Mouse (Mus musculus): Measurements from ENCODE around the gene Mov10. TPM values are rescaled to one million over a fixed set of nuclear protein-coding genes. Genes with fewer than 3 reads are reported as not detected.
"Not testable (repeated sequence)": the region's sequence is repeated elsewhere in the genome, so short reads cannot be mapped to it uniquely, and the experiment has no call there.

Gene Mov10
- polyA plus RNA-seq, 1 experiment from 2014 or later = 18.5 TPM

DNA sequence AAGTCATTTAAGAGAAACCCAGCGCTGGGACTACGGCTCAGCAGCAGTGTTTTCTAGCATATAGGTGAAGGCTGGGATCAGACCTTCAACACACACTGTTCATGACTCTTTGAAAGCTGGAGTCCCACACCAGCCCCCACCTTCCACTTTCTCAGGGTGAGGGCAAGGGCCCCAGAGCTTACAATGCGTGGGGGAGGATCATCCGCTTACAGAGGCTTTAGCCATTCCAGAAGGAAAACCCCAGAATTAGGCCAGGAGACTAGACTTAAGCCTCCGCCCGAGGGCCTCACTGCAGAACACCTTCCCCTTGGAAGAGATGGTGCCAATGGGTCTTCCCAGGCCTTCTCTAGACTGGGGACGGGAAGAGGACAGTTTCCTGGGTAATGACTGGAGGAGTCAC, 45.1 kb downstream of the Mov10 start:
- H3K27me3 ChIP-seq (replicated peaks) = peaks cover 32% of the 10 kb centered on the region
- ATAC-seq (ENCODE audit: low FRiP score, low read depth) = no peak

DNA sequence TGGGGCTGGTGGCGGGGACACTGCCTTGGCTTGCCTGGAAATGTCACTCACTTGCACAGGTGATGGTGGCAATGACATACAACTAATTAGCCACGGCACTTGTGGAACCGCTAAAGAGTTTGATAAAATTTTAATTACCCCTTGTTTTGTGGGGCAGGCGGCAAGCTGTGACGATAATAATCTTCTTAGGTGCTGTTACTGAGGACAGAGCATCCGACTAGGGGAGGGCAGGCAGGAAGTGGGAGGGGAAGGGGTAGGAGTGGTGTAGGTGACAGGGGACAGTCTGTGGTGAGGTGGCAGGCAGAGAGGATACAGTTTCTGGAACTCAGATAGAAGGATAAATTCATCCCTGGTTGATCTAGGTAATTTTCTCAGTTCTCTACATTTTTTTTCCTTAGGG, 46.9 kb downstream of the Mov10 start:
- H3K9ac ChIP-seq = no peak overlapping the region
- H3K27ac ChIP-seq = no peak overlapping the region
- peaks cover 14% of the 10 kb centered on the region for H3K27me3 ChIP-seq (replicated peaks)
- no peak overlapping the region for H3K4me2 ChIP-seq (replicated peaks)
- H3K4me3 ChIP-seq = no peak overlapping the region
- no peaks in the 10 kb centered on the region for H3K9me3 ChIP-seq
- WGBS = 64% methylated on average over 6 of the region's 6 CpGs
- H3K4me1 ChIP-seq = no peaks in the 10 kb centered on the region
- H3K36me3 ChIP-seq = no peaks in the 10 kb centered on the region
- ATAC-seq (ENCODE audit: low FRiP score, low read depth) = no peak

More for the DNA sequence above, 45.1 kb downstream of the Mov10 start:
- Histone ChIP-seq H3K4me2 (replicated peaks) (no peak overlapping the region), H3K27ac (no peak overlapping the region), H3K4me3 (no peak overlapping the region), H3K4me1 (peaks cover 8% of the 10 kb centered on the region; the same call in 1 of the 2 replicates), H3K36me3 (no peaks in the 10 kb centered on the region), H3K9me3 (no peaks in the 10 kb centered on the region), H3K9ac (no peak overlapping the region)
- 82% methylated on average over 7 of the region's 7 CpGs for WGBS

DNA sequence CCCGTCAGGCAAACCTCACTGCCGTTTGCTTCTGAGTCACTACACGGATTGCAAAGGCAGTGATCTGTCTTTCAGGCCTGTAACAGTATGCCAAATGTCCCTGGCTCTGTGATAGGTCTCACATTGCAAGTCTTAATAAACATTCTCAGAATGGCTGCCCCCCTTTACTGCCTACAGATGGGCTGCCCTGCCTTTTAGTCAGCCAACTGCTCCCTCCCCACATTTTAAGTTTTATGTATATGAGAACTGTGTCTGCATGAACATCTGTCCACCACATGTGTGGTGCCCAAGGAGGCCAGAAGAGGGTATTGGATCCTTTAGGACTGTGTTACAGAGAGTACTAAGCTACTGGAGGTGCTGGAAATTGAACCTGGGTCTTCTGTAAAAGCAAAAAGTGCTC, 47.4 kb downstream of the Mov10 start:
- Histone ChIP-seq H3K4me1 (no peaks in the 10 kb centered on the region), H3K36me3 (no peaks in the 10 kb centered on the region), H3K4me3 (no peak overlapping the region), H3K9me3 (no peaks in the 10 kb centered on the region), H3K27ac (no peak overlapping the region), H3K9ac (no peak overlapping the region), H3K4me2 (replicated peaks) (no peak overlapping the region), H3K27me3 (replicated peaks) (peaks cover 9% of the 10 kb centered on the region)
- ATAC-seq (ENCODE audit: low FRiP score, low read depth) = no peak
- 79% methylated on average over 3 of the region's 3 CpGs for WGBS

DNA sequence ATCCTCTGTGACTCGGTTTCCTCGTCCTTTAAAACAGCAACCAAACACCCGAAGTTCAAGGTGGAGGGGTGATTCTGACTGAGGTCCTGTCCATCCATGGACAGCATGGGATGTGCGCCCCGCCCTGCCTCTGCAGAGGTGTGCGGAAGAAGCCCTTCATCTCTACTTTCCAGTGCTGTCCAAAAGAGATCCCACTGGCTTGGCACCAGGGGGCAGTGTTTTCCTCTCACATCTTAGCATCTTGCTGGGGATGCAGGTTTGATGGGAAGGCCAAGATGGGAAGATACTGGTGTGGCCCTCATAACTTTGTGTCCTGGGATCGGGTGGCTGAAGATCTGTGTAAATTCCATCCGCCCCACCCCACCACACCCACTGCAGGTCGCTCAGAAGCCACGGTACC, 48.3 kb downstream of the Mov10 start:
- Histone ChIP-seq H3K27me3 (replicated peaks) (0 out of 2 replicates have a peak, but pooled peaks cover 5% of the 10 kb centered on the region), H3K9me3 (no peaks in the 10 kb centered on the region), H3K9ac (no peak overlapping the region), H3K4me1 (no peaks in the 10 kb centered on the region), H3K36me3 (no peaks in the 10 kb centered on the region), H3K4me3 (no peak overlapping the region), H3K27ac (no peak overlapping the region), H3K4me2 (replicated peaks) (no peak overlapping the region)
- 59% methylated on average over 10 of the region's 10 CpGs for WGBS
- ATAC-seq (ENCODE audit: low FRiP score, low read depth) = no peak

DNA sequence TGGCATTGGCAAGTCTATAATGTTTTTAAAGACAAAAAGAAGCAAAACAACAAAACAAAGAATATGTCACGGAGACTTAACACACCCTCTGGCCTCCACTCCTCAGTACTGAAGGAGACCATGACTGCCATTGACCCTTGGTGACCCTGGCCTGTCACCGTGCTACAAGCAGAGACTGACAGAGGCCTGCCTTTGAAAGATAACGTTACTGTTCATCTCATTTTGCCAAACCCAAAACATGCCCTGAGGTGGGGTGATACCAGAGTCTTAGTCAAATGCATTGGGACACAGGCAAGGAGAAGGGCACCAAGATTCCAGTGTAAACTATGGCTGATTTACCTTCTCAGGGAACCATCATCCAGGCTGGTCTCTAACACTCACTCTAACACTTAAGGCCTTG, 49.2 kb downstream of the Mov10 start:
- H3K27ac ChIP-seq = no peak overlapping the region
- 0 out of 2 replicates have a peak, but pooled peaks cover 5% of the 10 kb centered on the region for H3K27me3 ChIP-seq (replicated peaks)
- no peak overlapping the region for H3K4me2 ChIP-seq (replicated peaks)
- no peak for ATAC-seq (ENCODE audit: low FRiP score, low read depth)
- 37% methylated on average over 3 of the region's 3 CpGs for WGBS
- H3K9ac ChIP-seq = no peak overlapping the region
- H3K4me1 ChIP-seq = no peaks in the 10 kb centered on the region
- H3K9me3 ChIP-seq = no peaks in the 10 kb centered on the region
- H3K4me3 ChIP-seq = no peak overlapping the region
- H3K36me3 ChIP-seq = no peaks in the 10 kb centered on the region

DNA sequence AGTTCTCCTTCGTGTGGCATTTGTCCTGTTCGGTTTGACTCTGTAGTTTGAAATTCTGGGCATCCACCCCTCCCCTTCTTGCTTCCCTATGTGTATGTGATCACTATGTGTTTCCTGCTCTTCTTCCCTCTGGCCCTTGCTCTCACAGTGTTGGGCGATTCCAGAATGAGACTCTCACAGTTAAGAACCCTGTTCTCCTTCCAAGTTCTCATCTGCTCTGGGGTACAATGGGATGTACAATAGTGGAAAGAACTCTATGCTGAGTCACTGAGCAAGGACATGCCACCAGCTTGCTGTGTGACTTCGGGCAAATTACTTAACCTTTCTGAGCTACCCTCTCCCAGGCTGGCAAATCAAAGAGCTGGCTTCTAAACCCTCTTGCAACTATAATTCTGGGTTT, 50.6 kb downstream of the Mov10 start:
- H3K4me2 ChIP-seq (replicated peaks) = no peak overlapping the region
- 0 out of 2 replicates have a peak, but pooled peaks cover 5% of the 10 kb centered on the region for H3K27me3 ChIP-seq (replicated peaks)
- no peak overlapping the region for H3K9ac ChIP-seq
- ATAC-seq (ENCODE audit: low FRiP score, low read depth) = no peak
- H3K4me3 ChIP-seq = no peak overlapping the region
- 83% methylated on average over 4 of the region's 4 CpGs for WGBS
- H3K4me1 ChIP-seq = no peaks in the 10 kb centered on the region
- H3K27ac ChIP-seq = no peak overlapping the region
- H3K36me3 ChIP-seq = no peaks in the 10 kb centered on the region
- H3K9me3 ChIP-seq = no peaks in the 10 kb centered on the region

DNA sequence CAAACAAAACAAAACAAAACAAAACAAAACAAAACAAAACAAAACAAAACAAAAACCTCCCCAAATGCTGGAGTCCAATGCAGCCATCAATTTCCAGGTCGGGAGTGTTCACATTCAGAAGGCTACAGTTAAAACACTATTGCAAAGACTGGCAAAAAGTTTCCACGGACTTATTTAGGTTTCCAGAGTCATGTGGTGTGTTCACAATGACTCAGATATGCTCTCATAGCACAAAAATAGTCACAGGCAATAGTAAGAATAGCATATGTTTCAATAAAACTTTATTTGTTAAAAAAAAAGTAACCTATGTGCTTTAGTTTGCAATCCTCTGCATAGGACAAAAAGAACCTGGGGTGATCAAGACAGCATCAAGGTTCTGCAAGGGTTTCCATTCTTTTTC, 51.2 kb downstream of the Mov10 start:
- Histone ChIP-seq H3K4me1 (no peaks in the 10 kb centered on the region), H3K27ac (no peak overlapping the region), H3K36me3 (no peaks in the 10 kb centered on the region), H3K27me3 (replicated peaks) (0 out of 2 replicates have a peak, but pooled peaks cover 3% of the 10 kb centered on the region), H3K9ac (no peak overlapping the region), H3K4me2 (replicated peaks) (no peak overlapping the region), H3K4me3 (no peak overlapping the region), H3K9me3 (no peaks in the 10 kb centered on the region)
- no peak for ATAC-seq (ENCODE audit: low FRiP score, low read depth)
- WGBS = 62% methylated on average over 2 of the region's 2 CpGs

DNA sequence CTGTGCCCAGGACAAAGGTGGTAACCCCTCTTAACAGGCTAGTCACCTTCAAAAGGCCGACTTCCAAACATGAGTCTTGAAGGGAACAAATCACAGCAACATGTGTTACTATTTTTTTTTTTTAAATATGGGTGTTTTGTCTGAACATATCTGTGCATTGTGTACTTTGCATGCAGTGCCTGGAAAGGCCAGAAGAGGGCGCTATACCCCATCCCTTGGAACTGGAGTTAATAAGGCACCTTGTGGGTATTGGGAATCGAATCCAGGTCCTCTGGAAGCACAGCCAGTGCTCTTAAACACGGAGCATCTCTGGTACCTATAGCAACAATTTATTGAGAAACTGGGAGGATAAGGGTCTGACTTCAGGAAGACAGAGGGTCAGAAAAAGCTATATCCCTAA, 53.3 kb downstream of the Mov10 start:
- Histone ChIP-seq H3K4me3 (no peak overlapping the region), H3K9ac (no peak overlapping the region), H3K4me2 (replicated peaks) (no peak overlapping the region), H3K4me1 (no peaks in the 10 kb centered on the region), H3K27me3 (replicated peaks) (peaks cover 7% of the 10 kb centered on the region; the same call in 1 of the 2 replicates), H3K36me3 (no peaks in the 10 kb centered on the region), H3K9me3 (no peaks in the 10 kb centered on the region), H3K27ac (no peak overlapping the region)
- no peak for ATAC-seq (ENCODE audit: low FRiP score, low read depth)
- 20% methylated on average over 4 of the region's 4 CpGs for WGBS

DNA sequence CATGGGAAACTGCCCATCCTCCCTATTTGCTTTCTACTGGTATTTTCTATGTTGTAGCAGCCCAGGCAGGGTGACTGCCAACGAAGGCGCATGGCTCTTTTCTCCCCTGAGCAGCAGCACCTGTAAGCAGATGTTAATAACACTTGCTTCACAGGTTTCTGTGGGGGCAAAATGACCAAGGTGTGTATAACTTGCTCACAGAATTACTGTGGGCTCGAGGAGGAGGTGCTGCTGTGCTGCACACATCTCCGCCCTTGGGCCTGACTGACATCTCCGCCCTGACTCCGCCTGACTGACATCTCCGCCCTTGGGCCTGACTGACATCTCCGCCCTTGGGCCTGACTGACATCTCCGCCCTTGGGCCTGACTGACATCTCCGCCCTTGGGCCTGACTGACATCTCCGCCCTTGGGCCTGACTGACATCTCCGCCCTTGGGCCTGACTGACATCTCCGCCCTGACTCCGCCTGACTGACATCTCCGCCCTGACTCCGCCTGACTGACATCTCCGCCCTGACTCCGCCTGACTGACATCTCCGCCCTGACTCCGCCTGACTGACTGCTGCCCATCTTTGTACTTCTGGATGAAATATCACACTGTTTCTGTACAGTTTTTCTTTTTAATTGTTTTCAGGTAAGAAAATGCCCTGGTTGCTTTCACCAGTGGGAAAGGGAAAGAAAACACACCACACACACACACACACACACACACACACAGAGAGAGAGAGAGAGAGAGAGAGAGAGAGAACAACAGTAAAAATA, 56.1 kb downstream of the Mov10 start:
- not testable (repeated sequence) for H3K36me3 ChIP-seq; H3K4me1 ChIP-seq; H3K9me3 ChIP-seq; H3K27ac ChIP-seq; H3K9ac ChIP-seq; H3K4me3 ChIP-seq; H3K4me2 ChIP-seq (replicated peaks); ATAC-seq (ENCODE audit: low FRiP score, low read depth); H3K27me3 ChIP-seq (replicated peaks)
- 26% methylated on average over 20 of the region's 20 CpGs for WGBS

DNA sequence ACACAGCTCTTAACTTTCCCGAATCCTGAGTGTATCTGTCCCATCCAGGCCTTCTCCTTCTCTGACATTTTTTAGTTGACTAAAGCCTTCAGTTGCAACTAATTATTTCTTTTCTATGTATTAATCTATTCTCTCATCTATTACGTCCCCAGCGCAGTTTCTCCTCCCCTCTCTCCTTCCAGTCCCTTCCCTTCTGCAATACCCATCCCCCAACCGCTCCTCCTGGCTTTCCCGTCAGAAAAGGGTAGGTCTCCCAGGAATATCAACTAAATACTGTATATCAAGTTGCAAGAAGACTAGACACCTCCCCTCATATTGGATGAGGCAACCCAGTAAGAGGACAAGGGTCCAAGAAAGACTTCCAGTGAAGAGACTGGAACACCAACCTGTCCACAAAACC, 59.5 kb downstream of the Mov10 start:
- H3K4me2 ChIP-seq (replicated peaks) = peak overlapping the region; percentile 66
- peak overlapping the region; percentile 31 for H3K4me3 ChIP-seq
- H3K9ac ChIP-seq = peak overlapping the region; percentile 55
- no peaks in the 10 kb centered on the region for H3K9me3 ChIP-seq
- peaks cover 6% of the 10 kb centered on the region; the same call in 1 of the 2 replicates for H3K4me1 ChIP-seq
- ATAC-seq (ENCODE audit: low FRiP score, low read depth) = 0 out of 2 replicates have a peak, but pooled peaks have one; percentile 37
- no peak overlapping the region for H3K27ac ChIP-seq
- WGBS = 13% methylated on average over 5 of the region's 5 CpGs
- H3K36me3 ChIP-seq = no peaks in the 10 kb centered on the region
- peaks cover 7% of the 10 kb centered on the region; the same call in 1 of the 2 replicates for H3K27me3 ChIP-seq (replicated peaks)

DNA sequence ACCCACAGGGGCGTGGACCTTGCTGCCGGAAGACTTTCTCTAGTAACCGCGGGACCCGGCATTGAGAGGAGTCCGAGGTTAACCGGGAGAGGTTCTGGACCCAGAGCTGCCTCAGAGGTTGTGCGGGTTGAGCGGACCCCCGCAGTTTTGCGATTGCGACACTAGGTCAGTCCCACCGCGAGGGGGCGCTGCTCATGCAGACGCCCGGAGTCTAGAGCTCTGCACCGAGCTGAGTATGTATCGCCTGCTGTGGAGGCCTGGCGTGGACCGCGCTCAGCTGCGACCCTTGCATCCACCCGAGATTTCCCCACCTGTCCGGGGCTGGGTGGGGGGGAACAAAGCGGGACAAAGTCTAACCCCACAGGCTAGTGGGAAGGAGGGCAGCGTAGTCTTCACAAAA, 60.0 kb downstream of the Mov10 start:
- peaks cover 7% of the 10 kb centered on the region; the same call in 1 of the 2 replicates for H3K27me3 ChIP-seq (replicated peaks)

DNA sequence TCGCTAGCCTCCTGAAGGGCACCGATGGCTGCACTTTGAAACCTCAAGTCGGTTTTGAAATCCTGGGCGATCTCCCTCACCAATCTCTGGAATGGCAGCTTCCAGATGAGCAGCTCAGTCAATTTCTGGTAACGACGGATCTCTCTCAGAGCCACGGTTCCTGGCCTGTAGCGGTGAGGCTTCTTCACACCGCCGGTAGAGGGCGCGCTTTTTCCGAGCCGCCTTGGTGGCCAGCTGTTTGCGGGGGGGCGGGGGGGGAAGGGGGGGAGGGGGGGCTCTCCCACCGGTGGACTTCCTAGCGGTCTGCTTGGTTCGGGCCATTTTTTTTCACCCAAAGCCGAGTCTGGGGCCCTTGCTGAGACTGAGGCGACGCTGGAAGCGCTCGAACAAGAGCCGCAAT, 65.5 kb downstream of the Mov10 start:
- not testable (repeated sequence) for H3K36me3 ChIP-seq; H3K27ac ChIP-seq; H3K9ac ChIP-seq; H3K9me3 ChIP-seq; H3K27me3 ChIP-seq (replicated peaks); ATAC-seq (ENCODE audit: low FRiP score, low read depth); H3K4me1 ChIP-seq; H3K4me3 ChIP-seq
- H3K4me2 ChIP-seq (replicated peaks) = 0 out of 2 replicates have a peak overlapping the region, but pooled peaks have one; percentile 18
- WGBS = 11% methylated on average over 24 of the region's 25 CpGs

More for the DNA sequence above, 60.0 kb downstream of the Mov10 start:
- Histone ChIP-seq H3K4me2 (replicated peaks) (peak overlapping the region; percentile 66), H3K9ac (peak overlapping the region; percentile 55), H3K4me3 (peak overlapping the region; percentile 31), H3K9me3 (no peaks in the 10 kb centered on the region), H3K4me1 (peaks cover 6% of the 10 kb centered on the region; the same call in 1 of the 2 replicates), H3K36me3 (no peaks in the 10 kb centered on the region), H3K27ac (no peak overlapping the region)
- WGBS = 2% methylated on average over 27 of the region's 27 CpGs
- peak; percentile 87 for ATAC-seq (ENCODE audit: low FRiP score, low read depth)

Data from neural tube, embryonic 12.5 days (tissue).